In the genomic region with DNA sequence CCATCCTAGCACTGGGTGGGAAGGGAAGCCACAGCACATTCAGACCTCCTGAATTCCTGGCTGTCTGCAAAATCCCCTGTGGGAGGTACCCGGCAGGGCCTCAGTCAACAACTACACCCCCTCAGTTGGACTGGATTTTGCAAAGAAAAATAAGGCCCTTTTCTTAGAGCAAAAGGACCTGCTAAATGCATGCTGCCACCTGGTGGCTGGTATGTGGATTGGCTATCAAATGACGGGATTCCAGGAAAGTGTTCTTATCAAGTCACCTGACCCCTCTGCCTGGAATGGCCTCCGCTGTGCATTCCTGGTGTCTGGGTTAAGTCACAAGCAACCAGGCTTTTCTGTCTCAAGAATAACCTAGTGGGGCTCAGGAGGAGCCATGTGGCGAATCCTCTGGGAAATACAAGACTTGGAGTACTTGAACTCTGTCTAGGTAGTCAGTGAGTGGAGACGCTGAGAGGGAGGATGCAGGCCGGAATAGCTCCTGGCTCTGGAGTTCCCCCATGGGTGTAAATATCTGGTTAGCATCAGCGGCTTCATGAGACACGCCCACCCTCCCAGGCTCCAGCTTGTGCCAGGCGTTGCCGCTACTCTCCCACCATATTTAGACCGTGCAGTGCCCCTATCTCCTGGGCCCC, we compare ENCODE assay signal across 7 mouse cellular contexts. TPM values are rescaled to one million over a fixed set of nuclear protein-coding genes. Genes with fewer than 3 reads are reported as not detected.
DNase-seq lines count a peak whose midpoint lies in the region; ATAC-seq and TF ChIP-seq lines count a peak whose summit lies in the region.

No protein-coding gene starts in this region.

- no peak overlapping the region for H3K9ac ChIP-seq in intestine, embryonic 15.5 days

- peak; percentile 80 for TF ChIP-seq CTCF in cortical plate, adult 2 months (IDR thresholded peaks at IDR 0.05; ENCODE audit: extremely low read depth, insufficient read depth, low read length)

- 0 out of 2 replicates have a peak, but pooled peaks cover 1% of the 10 kb centered on the region for H3K4me1 ChIP-seq in cortical plate, adult 2 months (ENCODE audit: control insufficient read depth, insufficient read depth, low read length)
- H3K4me1 ChIP-seq in intestine, embryonic 15.5 days (replicated peaks): peaks cover 16% of the 10 kb centered on the region
- H3K4me1 ChIP-seq in midbrain, embryonic 10.5 days: peaks cover 34% of the 10 kb centered on the region

- H3K27me3 ChIP-seq in intestine, embryonic 15.5 days (replicated peaks): no peaks in the 10 kb centered on the region
- H3K27me3 ChIP-seq in midbrain, embryonic 10.5 days (ENCODE audit: low read depth, poor library complexity, severe bottlenecking): no peaks in the 10 kb centered on the region; the same call in 1 of the 2 replicates

- peak; percentile 75 for DNase-seq in adrenal gland, adult 2 months
- peak; percentile 50 for DNase-seq in gastrocnemius, postnatal 14 days
- peak; percentile 75 to 83 for DNase-seq in left cerebral cortex, postnatal 14 days (ENCODE audit: low spot score in 2 of 2)
- peak; percentile 74 for DNase-seq in midbrain, embryonic 10.5 days (ENCODE audit: low spot score)
- peak; percentile 10 to 41 for DNase-seq in spleen, adult 18-20 months

- intact Hi-C loops in gastrocnemius, postnatal 14 days (cut with DNase I; ENCODE audit: low total_unique reads): loop anchor here (5.0 kb wide), 1 partner anchor 121 kb away; no protein-coding TSS in a partner anchor
- intact Hi-C loops in left cerebral cortex, postnatal 14 days (cut with DNase I): loop anchor here (1.0 to 5.0 kb wide), 2 partner anchors 122 to 794 kb away; no protein-coding TSS in a partner anchor

- TF ChIP-seq POLR2A in cortical plate, adult 2 months (IDR thresholded peaks at IDR 0.05; ENCODE audit: extremely low read depth, insufficient read depth, low read length): no peak

- peak overlapping the region; percentile 37 for H3K4me2 ChIP-seq in intestine, embryonic 15.5 days (replicated peaks)

- H3K9me3 ChIP-seq in intestine, embryonic 15.5 days: no peaks in the 10 kb centered on the region
- no peaks in the 10 kb centered on the region for H3K9me3 ChIP-seq in midbrain, embryonic 10.5 days (replicated peaks)

- no peak overlapping the region for H3K4me3 ChIP-seq in cortical plate, adult 2 months (ENCODE audit: insufficient read depth, low read length)
- no peak overlapping the region for H3K4me3 ChIP-seq in intestine, embryonic 15.5 days (replicated peaks)
- H3K4me3 ChIP-seq in midbrain, embryonic 10.5 days: no peak overlapping the region

- WGBS in intestine, embryonic 15.5 days: 17% methylated on average over 11 of the region's 11 CpGs
- WGBS in midbrain, embryonic 10.5 days: 42% methylated on average over 11 of the region's 11 CpGs

- H3K36me3 ChIP-seq in intestine, embryonic 15.5 days: peaks cover 17% of the 10 kb centered on the region; the same call in 1 of the 2 replicates
- peaks cover 94% of the 10 kb centered on the region for H3K36me3 ChIP-seq in midbrain, embryonic 10.5 days

- no peak overlapping the region for H3K27ac ChIP-seq in cortical plate, adult 2 months (ENCODE audit: insufficient read depth, low read length)
- H3K27ac ChIP-seq in intestine, embryonic 15.5 days: peak overlapping the region; percentile 82
- 0 out of 2 replicates have a peak overlapping the region, but pooled peaks have one; percentile 33 for H3K27ac ChIP-seq in midbrain, embryonic 10.5 days (replicated peaks)

- ATAC-seq in intestine, embryonic 15.5 days: peak; percentile 48

RNA-seq across cellular contexts. Expression of a gene that starts 8.2 kb away (rescaled TPM):
- 10 to 100 TPM; 39.6 to 73.2 TPM for total RNA-seq in adrenal gland, adult 2 months (2021)
- polyA plus RNA-seq in adrenal gland, adult 2 months (2012; rRNA removed): 76.9 and 108 TPM in 2 replicates
- 19.3 and 22.7 TPM in 2 replicates for polyA plus RNA-seq in cortical plate, adult 2 months (2012; rRNA removed)
- 1 to 10 TPM; 3.3 to 4.9 TPM for total RNA-seq in gastrocnemius, postnatal 14 days (2021)
- 214 and 215 TPM in 2 replicates for polyA plus RNA-seq in intestine, embryonic 15.5 days (2015; fragmentation: Nextera tagmentation; extraction: Ambion mirVana)
- 1 to 10 TPM; 5.2 to 6.8 TPM for total RNA-seq in left cerebral cortex, postnatal 14 days (2021)
- 94.5 and 98.0 TPM in 2 replicates for polyA plus RNA-seq in midbrain, embryonic 10.5 days (2016; fragmentation: Nextera tagmentation; extraction: Ambion mirVana)

RNA-seq across cellular contexts. Expression of a gene that starts 38.4 kb away (rescaled TPM):
- total RNA-seq in adrenal gland, adult 2 months (2021): 10 to 100 TPM; 63.8 to 87.9 TPM
- 47.2 and 70.7 TPM in 2 replicates for polyA plus RNA-seq in adrenal gland, adult 2 months (2012; rRNA removed)
- 8.9 and 11.5 TPM in 2 replicates for polyA plus RNA-seq in cortical plate, adult 2 months (2012; rRNA removed)
- total RNA-seq in gastrocnemius, postnatal 14 days (2021): 1 to 10 TPM; 6.4 to 7.0 TPM
- polyA plus RNA-seq in intestine, embryonic 15.5 days (2015; fragmentation: Nextera tagmentation; extraction: Ambion mirVana): 68.2 and 72.3 TPM in 2 replicates
- 1 to 10 TPM; 4.1 to 4.6 TPM for total RNA-seq in left cerebral cortex, postnatal 14 days (2021)
- polyA plus RNA-seq in midbrain, embryonic 10.5 days (2016; fragmentation: Nextera tagmentation; extraction: Ambion mirVana): 2.3 and 2.5 TPM in 2 replicates

RNA-seq across cellular contexts. Expression of a gene that starts 40.0 kb away (rescaled TPM):
- not detected for total RNA-seq in adrenal gland, adult 2 months (2021)
- polyA plus RNA-seq in adrenal gland, adult 2 months (2012; rRNA removed): not detected in 2 replicates
- not detected in 2 replicates for polyA plus RNA-seq in cortical plate, adult 2 months (2012; rRNA removed)
- total RNA-seq in gastrocnemius, postnatal 14 days (2021): not detected
- not detected in 2 replicates for polyA plus RNA-seq in intestine, embryonic 15.5 days (2015; fragmentation: Nextera tagmentation; extraction: Ambion mirVana)
- total RNA-seq in left cerebral cortex, postnatal 14 days (2021): not detected
- not detected in 2 replicates for polyA plus RNA-seq in midbrain, embryonic 10.5 days (2016; fragmentation: Nextera tagmentation; extraction: Ambion mirVana)

Comparison
In these comparisons a context has a peak if more than half of its experiments do, and no peak if none do; other contexts are left out.
1. DNase-seq: peak in every context shown above with its lines; median percentile 79 in left cerebral cortex, postnatal 14 days; 75 in adrenal gland, adult 2 months; 74 in midbrain, embryonic 10.5 days; 50 in gastrocnemius, postnatal 14 days; 26 in spleen, adult 18-20 months.